Mouse (Mus musculus) gastrocnemius, postnatal 4 days (tissue): Measurements from ENCODE around the gene Tas1r1. TPM values are rescaled to one million over a fixed set of nuclear protein-coding genes. Genes with fewer than 3 reads are reported as not detected.

Experiments
- DNase-seq, 2 experiments: peaks; one replicate each; pipeline ENCODE4 v3.0.0; 2021 to 2022; ENCODE audit warnings: low spot score in 2 of 2, mixed read lengths in 2 of 2
- total RNA-seq, 2 experiments: library from RNA; stranded (reverse); gene quantifications; 2 replicates each; pipeline ENCODE4 v1.2.3; 2021

Gene Tas1r1
- total RNA-seq, 2 experiments from 2014 or later, result 3.0 to 3.5 TPM

DNA sequence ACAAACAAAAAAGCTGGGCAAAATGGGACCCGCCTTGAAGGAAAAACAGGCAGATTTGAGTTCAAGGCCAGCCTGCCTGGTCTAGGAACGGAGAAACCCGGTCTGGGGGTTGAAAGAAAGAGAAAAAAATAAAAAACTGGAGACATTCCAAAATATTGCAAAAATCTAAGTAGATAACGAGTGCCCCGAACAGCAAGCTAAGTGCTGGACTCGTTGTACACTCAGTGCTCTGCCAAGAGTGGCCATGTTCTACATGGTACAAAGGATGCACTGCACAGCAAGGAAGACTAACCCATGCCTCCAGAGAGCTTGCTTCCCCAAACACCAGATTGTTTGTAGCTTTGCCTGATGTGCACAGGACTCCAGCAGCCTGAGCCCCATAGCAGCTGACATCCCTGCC, 45.3 kb downstream of the Tas1r1 start:
- no peak for DNase-seq

DNA sequence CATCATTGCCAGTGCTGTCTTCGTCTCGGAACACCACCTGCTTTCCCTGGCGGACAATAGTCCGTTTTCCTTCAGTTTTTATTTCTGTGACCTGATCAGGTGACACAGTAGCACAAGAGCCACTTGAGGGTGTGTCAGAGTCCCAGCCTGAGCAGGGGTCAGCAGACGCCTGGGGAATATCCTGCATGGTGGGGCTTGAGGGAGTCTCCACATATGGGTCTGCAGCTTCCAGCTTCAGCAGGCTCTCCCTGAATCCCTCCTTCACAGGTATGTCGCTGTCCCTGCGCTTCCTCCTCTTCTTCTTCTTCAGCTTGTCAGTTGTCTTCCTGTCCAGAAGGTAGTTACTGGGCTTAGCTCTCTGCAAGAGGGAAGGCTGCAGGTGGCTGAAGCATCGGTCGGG, 46.3 kb downstream of the Tas1r1 start:
- no peak for DNase-seq

DNA sequence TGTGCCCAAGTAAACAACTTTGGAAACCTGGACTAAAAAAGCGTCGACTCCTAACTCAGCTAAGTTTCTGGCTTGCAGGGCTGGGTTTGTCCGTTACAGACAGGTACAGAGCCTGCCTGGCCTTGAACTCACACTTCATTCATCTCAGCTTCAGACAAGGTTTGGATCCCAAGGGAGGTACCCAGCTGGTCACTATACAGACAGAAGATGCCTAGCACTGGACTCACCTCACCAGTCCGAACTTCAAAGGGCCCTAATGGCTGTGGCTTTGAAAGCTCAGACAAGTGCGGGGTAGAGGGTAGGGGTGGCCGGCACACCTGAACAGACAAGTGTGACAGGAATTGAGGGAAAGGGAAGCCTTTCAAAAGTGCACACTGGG, 49.3 kb downstream of the Tas1r1 start:
- DNase-seq, result no peak

DNA sequence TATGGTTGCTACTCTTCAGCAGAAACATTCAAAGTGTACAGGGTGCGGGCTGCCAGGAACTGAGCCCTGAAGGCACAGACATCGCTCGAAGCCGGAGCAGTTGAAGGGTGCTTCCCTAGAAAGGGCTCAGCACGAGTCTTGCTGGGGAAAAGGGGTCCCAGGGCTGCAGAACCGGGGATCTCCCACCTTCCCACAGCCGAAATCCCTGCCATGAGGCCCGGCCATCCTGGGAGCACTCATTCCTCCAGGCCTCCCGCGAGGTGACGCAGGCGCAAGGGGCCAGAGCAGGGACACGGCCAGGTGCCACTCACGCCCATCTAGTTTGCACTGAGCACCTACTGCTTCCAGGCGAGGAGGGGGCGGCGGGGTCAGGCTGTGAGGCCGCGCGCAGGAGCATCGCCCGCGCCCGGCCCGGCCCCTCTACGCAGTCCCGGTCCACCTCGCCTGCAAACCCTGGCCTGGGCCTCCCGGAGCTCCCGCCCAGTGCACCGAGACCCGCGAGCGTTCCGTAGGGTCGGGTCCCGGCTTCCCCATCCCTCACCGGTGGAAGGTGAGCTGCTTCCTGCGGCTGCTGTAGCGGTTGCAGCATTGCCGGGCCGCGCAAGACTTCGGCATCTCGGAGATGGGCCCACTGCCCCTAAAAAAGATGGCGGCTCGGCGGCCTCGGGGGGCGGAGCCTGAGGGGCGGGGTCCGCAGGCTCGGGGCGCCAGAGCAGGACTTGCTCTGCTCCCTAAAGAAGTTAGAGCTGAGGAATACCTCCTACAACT, 49.8 kb downstream of the Tas1r1 start, which contains the start of gene Thap3:
TSS of gene Thap3 (minus strand) at position 656 of the 768 bp plus-strand sequence.
- peak; percentile 74 to 85 for DNase-seq

DNA sequence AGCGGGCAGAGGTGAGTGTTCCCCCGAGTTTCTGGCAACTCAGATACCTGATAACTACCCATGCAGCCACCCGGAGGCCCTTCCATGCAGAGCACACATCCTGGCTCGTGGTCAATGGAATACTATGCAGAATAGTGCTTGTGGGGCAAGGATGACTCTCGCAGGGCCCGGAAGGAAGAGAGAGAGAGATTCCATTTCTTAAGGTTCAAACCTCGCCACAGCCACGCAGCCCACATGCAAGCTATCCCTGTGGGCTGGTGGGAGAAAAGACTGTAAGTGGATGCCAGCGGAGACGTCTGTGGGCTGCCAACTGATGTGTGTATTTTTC, 50.4 kb downstream of the Tas1r1 start:
- no peak for DNase-seq

DNA sequence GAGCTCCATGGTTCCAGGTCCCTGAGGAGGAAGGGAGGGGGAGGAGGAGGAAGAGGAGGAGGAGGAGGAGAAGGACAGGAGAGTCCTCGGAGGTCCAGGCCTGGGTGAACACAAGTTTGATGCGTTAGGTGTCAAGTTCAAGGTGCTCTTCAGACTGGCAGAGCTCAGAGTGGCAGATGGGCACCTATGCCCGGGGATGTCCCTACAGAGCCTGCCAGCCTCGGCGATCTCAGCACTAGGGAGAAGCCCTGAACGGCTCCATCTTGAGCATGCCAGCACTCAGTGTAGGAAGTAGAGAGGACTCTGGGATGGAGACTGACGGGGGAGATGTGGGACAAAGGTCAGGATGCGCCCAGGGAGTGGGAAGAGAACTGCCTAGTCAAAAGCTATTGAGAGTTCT, 51.7 kb downstream of the Tas1r1 start:
- DNase-seq, result no peak

DNA sequence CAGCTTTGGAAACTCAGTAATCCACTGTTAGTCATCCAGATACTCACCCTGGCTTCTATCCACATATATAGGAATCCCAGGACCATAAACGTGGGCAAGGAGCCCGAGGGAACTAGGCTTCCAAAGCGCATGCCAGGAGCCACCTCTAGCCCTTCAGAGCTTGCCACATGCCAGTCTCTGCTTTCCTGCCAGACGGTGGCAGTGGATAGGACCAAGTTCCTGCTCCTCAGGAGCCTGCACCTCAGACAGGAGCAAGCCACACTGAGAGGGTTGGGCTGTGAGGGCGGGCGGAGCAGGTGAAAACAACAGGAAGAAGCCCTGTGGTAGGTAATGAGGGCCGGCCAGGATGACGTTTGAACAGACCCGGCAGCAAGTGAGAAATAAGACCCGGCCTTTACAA, 52.5 kb downstream of the Tas1r1 start:
- no peak for DNase-seq

DNA sequence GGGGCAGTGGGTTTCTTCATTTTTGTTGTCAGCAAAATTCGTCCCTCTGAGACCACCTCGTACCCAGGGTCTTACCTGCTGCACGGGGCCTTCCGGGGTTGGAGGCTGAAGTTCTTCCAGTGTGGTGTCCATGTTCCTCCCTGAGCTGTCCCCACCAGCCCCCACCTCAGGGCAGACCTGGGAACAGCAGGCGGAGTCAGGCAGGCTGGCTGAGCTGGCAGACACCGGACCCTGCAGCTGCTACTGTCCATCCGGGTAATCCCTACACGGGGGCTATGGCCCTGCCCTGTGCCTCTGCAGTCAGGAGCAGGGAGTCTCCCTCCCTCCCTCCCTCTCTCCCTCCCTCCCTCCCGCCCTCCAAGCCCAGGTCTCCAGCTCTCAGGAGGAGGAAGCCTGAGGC, 54.8 kb downstream of the Tas1r1 start:
- peak; percentile 48 to 79 for DNase-seq

DNA sequence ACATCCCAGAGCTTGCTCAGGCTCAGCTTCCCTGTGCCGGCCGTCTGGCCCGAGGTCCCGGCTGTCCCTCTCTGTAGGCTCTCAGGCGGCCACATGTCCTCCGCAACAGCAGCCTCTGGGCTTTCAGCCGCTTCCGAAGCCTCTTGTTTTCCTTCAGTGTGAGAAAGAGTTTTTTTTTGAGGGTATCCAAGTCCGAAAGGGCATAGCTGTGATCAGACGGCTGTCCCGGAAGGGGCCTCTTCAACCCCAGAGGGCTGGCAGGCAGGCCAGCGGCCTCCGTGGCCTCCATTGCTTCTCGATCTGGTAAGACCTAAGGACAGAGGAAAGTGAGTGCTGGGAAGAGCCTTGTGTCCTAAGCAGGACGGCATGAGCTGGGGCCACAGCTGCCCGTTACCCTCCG, 55.3 kb downstream of the Tas1r1 start:
- DNase-seq, result no peak

DNA sequence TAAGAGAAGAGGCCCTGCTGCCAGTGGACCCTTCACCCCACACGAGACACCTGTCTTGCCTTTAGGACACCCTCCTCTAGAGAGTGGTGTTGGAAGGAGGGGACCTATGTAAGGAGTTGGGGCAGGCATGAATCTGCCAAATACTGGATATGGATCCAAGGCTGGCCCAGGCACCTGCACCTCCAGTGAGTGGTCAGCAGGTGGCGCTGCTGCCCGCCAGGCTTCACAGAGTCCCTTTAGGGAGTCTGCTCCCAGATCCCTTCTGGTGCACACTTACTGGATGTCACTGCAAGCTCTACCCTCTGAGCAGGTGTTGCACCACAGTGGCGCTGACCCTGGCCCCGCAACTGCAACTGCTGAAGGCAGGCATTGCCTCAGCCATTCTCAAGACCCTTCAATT, 57.0 kb downstream of the Tas1r1 start:
- peak; percentile 79 for DNase-seq

DNA sequence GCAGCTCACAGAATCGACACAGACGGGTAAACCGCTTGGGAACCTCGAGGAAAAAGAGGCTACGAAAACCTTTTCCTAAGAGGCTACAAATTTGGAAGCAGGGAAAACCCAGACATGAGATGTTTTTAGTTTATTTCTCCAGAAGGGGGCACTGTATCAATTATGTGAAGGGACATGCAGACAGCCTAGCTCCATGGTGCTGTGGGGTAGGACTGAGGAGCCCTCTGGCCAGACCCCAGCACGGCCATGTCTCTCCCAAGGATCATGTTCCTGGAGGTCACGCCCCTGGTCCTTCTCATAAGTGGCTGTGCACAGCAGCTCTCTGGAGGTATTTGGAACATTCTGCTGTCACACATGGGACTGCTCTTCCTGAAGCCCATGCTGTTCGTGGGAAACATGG, 57.7 kb downstream of the Tas1r1 start:
- DNase-seq, result no peak

Other genes starting within 250 kb of the Tas1r1 start
- gene Camta1, start 176.7 kb downstream of the Tas1r1 start, total RNA-seq, result 100 to 1,000 TPM in 1 of 2 experiments, 10 to 100 TPM in 1; 87.9 to 105 TPM
- 10 to 100 TPM; 60.8 to 81.1 TPM for gene Dnajc11, start 104.9 kb downstream of the Tas1r1 start, total RNA-seq
- gene Thap3, start 49.6 kb downstream of the Tas1r1 start, total RNA-seq, result 10 to 100 TPM; 45.3 to 48.9 TPM
- gene Phf13, start 42.3 kb downstream of the Tas1r1 start, total RNA-seq, result 10 to 100 TPM; 13.9 to 16.1 TPM
- 10 to 100 TPM; 37.2 to 38.9 TPM for gene Klhl21, start 29.8 kb downstream of the Tas1r1 start, total RNA-seq
- gene Zbtb48, start 10.9 kb downstream of the Tas1r1 start, total RNA-seq, result 1 to 10 TPM; 5.5 to 5.7 TPM
- 10 to 100 TPM; 13.2 to 15.1 TPM for gene Nol9, start 753 bp upstream of the Tas1r1 start, total RNA-seq
- gene Plekhg5, start 33.9 kb upstream of the Tas1r1 start, total RNA-seq, result 10 to 100 TPM; 22.2 to 31.9 TPM
- 1 to 10 TPM; 1.9 to 2.0 TPM for gene Tnfrsf25, start 77.4 kb upstream of the Tas1r1 start, total RNA-seq
- gene Espn, start 113.8 kb upstream of the Tas1r1 start, total RNA-seq, result 1 to 10 TPM; 1.5 TPM
- gene Hes2, start 120.3 kb upstream of the Tas1r1 start, total RNA-seq, result not detected
- gene Acot7, start 139.6 kb upstream of the Tas1r1 start, total RNA-seq, result 10 to 100 TPM; 13.5 to 17.6 TPM
- gene Gpr153, start 235.7 kb upstream of the Tas1r1 start, total RNA-seq, result 10 to 100 TPM; 47.5 to 49.4 TPM